In genomic region chr6:13870289-13870741, GRCm38 (mm10) we compare ENCODE assay signal across 8 mouse cellular contexts. TPM values are rescaled to one million over a fixed set of nuclear protein-coding genes. Genes with fewer than 3 reads are reported as not detected.
DNase-seq lines count a peak whose midpoint lies in the region; ATAC-seq and TF ChIP-seq lines count a peak whose summit lies in the region.

No protein-coding gene starts in this region.

- peak overlapping the region; percentile 60 for H3K9ac ChIP-seq in lung, embryonic 16.5 days (ENCODE audit: low read length)
- H3K9ac ChIP-seq in forebrain, embryonic 16.5 days (replicated peaks; ENCODE audit: low read depth, low read length): peak overlapping the region; percentile 42; the same call in 1 of the 2 replicates
- H3K9ac ChIP-seq in midbrain, postnatal 0 days (replicated peaks; ENCODE audit: low read length, poor library complexity, severe bottlenecking): peak overlapping the region; percentile 24; the same call in 1 of the 2 replicates

- H3K36me3 ChIP-seq in lung, embryonic 16.5 days (ENCODE audit: control insufficient read depth, insufficient read depth, low read length): peaks cover 4% of the 10 kb centered on the region; the same call in 1 of the 2 replicates
- H3K36me3 ChIP-seq in forebrain, embryonic 16.5 days (ENCODE audit: control insufficient read depth, insufficient read depth): no peaks in the 10 kb centered on the region
- H3K36me3 ChIP-seq in midbrain, postnatal 0 days (ENCODE audit: insufficient read depth, low read length): no peaks in the 10 kb centered on the region

- no peak overlapping the region for H3K27ac ChIP-seq in lung, embryonic 16.5 days (ENCODE audit: low read length)
- peak overlapping the region; percentile 3; the same call in 1 of the 2 replicates for H3K27ac ChIP-seq in forebrain, embryonic 16.5 days (ENCODE audit: low read length)
- no peak overlapping the region for H3K27ac ChIP-seq in midbrain, postnatal 0 days (ENCODE audit: low read depth, low read length)

- no peak for ATAC-seq in lung, embryonic 16.5 days (ENCODE audit: low read depth)
- ATAC-seq in forebrain, embryonic 16.5 days: no peak
- ATAC-seq in midbrain, postnatal 0 days (ENCODE audit: low FRiP score): no peak

- H3K4me1 ChIP-seq in lung, embryonic 16.5 days (replicated peaks; ENCODE audit: control insufficient read depth, insufficient read depth, low read length): peaks cover 4% of the 10 kb centered on the region; the same call in 1 of the 2 replicates
- peaks cover 10% of the 10 kb centered on the region; the same call in 1 of the 2 replicates for H3K4me1 ChIP-seq in forebrain, embryonic 16.5 days (replicated peaks; ENCODE audit: control insufficient read depth, insufficient read depth, low read length)
- no peaks in the 10 kb centered on the region for H3K4me1 ChIP-seq in midbrain, postnatal 0 days (ENCODE audit: insufficient read depth, low read length)

- H3K4me3 ChIP-seq in lung, embryonic 16.5 days (ENCODE audit: low read length): peak overlapping the region; percentile 33
- H3K4me3 ChIP-seq in forebrain, embryonic 16.5 days (replicated peaks; ENCODE audit: low read length): peak overlapping the region; percentile 35
- peak overlapping the region; percentile 66 for H3K4me3 ChIP-seq in midbrain, postnatal 0 days (ENCODE audit: low read depth, low read length)

- no peaks in the 10 kb centered on the region for H3K27me3 ChIP-seq in lung, embryonic 16.5 days (ENCODE audit: control insufficient read depth, insufficient read depth, low read depth, low read length)
- no peaks in the 10 kb centered on the region for H3K27me3 ChIP-seq in forebrain, embryonic 16.5 days (replicated peaks; ENCODE audit: control insufficient read depth, insufficient read depth, low read length)
- H3K27me3 ChIP-seq in midbrain, postnatal 0 days (ENCODE audit: insufficient read depth, low read length): no peaks in the 10 kb centered on the region

- no peak for DNase-seq in lung, postnatal 4 days
- DNase-seq in c-Kit-negative CD71-positive TER-119-positive erythroid progenitor cells, embryonic 14.5 days (ENCODE audit: low read depth, low spot score): peak; percentile 12
- peak; percentile 3 for DNase-seq in kidney, postnatal 14 days
- DNase-seq in midbrain, postnatal 0 days (ENCODE audit: low spot score): peak; percentile 35
- DNase-seq in right cerebral cortex, postnatal 36 days (ENCODE audit: low spot score in 2 of 2): no peak
- no peak for DNase-seq in frontal cortex, postnatal 14 days (ENCODE audit: low spot score in 2 of 2)

- peak overlapping the region; percentile 59 for H3K4me2 ChIP-seq in lung, embryonic 16.5 days (ENCODE audit: low read depth, low read length)
- peak overlapping the region; percentile 52 for H3K4me2 ChIP-seq in forebrain, embryonic 16.5 days (ENCODE audit: low read length)
- H3K4me2 ChIP-seq in midbrain, postnatal 0 days (ENCODE audit: low read depth, low read length, poor library complexity, severe bottlenecking): peak overlapping the region; percentile 75

- H3K9me3 ChIP-seq in lung, embryonic 16.5 days (ENCODE audit: control insufficient read depth, low read length): no peaks in the 10 kb centered on the region
- no peaks in the 10 kb centered on the region for H3K9me3 ChIP-seq in forebrain, embryonic 16.5 days (ENCODE audit: control insufficient read depth, low read length)
- H3K9me3 ChIP-seq in midbrain, postnatal 0 days (ENCODE audit: low read length): no peaks in the 10 kb centered on the region

- 34% methylated on average over 12 of the region's 12 CpGs for WGBS in lung, embryonic 16.5 days
- 16% methylated on average over 12 of the region's 12 CpGs for WGBS in forebrain, embryonic 16.5 days
- WGBS in midbrain, postnatal 0 days: 16% methylated on average over 12 of the region's 12 CpGs

- no peak for TF ChIP-seq CTCF in midbrain, postnatal 0 days (IDR thresholded peaks at IDR 0.05)

RNA-seq across cellular contexts. Expression of gene 2610001J05Rik, which starts 1.0 kb away (rescaled TPM):
- 130 and 137 TPM in 2 replicates for polyA plus RNA-seq in lung, embryonic 16.5 days (2015; fragmentation: Nextera tagmentation; extraction: Ambion mirVana)
- polyA plus RNA-seq in forebrain, embryonic 16.5 days (2015; fragmentation: Nextera tagmentation; extraction: Ambion mirVana): 101 and 106 TPM in 2 replicates
- 16.5 and 24.4 TPM in 2 replicates for total RNA-seq in midbrain, postnatal 0 days (2014; rRNA removed)
- 122 and 130 TPM in 2 replicates for polyA plus RNA-seq in midbrain, postnatal 0 days (2015; fragmentation: Nextera tagmentation; extraction: Ambion mirVana)

RNA-seq across cellular contexts. Expression of gene Gpr85, which starts 30.6 kb away (rescaled TPM):
- 2.7 and 2.9 TPM in 2 replicates for polyA plus RNA-seq in lung, embryonic 16.5 days (2015; fragmentation: Nextera tagmentation; extraction: Ambion mirVana)
- polyA plus RNA-seq in forebrain, embryonic 16.5 days (2015; fragmentation: Nextera tagmentation; extraction: Ambion mirVana): 155 and 162 TPM in 2 replicates
- 121 and 134 TPM in 2 replicates for total RNA-seq in midbrain, postnatal 0 days (2014; rRNA removed)
- 119 and 122 TPM in 2 replicates for polyA plus RNA-seq in midbrain, postnatal 0 days (2015; fragmentation: Nextera tagmentation; extraction: Ambion mirVana)

Comparison
In these comparisons a context has a peak if more than half of its experiments do, and no peak if none do; other contexts are left out.
1. DNase-seq: peak in c-Kit-negative CD71-positive TER-119-positive erythroid progenitor cells, embryonic 14.5 days (single experiment), kidney, postnatal 14 days (single experiment) and midbrain, postnatal 0 days (single experiment); none in lung, postnatal 4 days (0 of 2), right cerebral cortex, postnatal 36 days (0 of 2) and frontal cortex, postnatal 14 days (0 of 2).
2. RNA of gene Gpr85, which starts 30.6 kb away (polyA plus RNA-seq): 155 to 162 TPM in forebrain, embryonic 16.5 days and 119 to 122 TPM in midbrain, postnatal 0 days; 2.7 to 2.9 TPM in lung, embryonic 16.5 days; every median in the first group is over 10 times any median in the second.
3. Peak in every context shown above with its lines, with median percentiles within 50 percentile points of each other: H3K4me2 ChIP-seq, H3K4me3 ChIP-seq and H3K9ac ChIP-seq.